Mouse (Mus musculus): ENCODE results near the gene Epha2. TPM values are rescaled to one million over a fixed set of nuclear protein-coding genes. Genes with fewer than 3 reads are reported as not detected.

The Epha2 gene
- polyA plus RNA-seq, 1 experiment from 2014 or later: 3.1 TPM

- no peak for ATAC-seq (replicated peaks; ENCODE audit: insufficient number of reproducible peaks, low FRiP score, low TSS enrichment)
- H3K36me3 ChIP-seq (ENCODE audit: control insufficient read depth, insufficient read depth, low read length): no peaks in the 10 kb centered on the region
- H3K9ac ChIP-seq (ENCODE audit: low read depth, low read length): no peak overlapping the region
- H3K4me1 ChIP-seq (ENCODE audit: control insufficient read depth, insufficient read depth, low read length): peaks cover 28% of the 10 kb centered on the region
- WGBS (ENCODE audit: insufficient replicate concordance): 53% methylated on average over 3 of the region's 3 CpGs
- no peak overlapping the region for H3K27ac ChIP-seq (ENCODE audit: low read depth, low read length)
- H3K9me3 ChIP-seq (replicated peaks; ENCODE audit: control insufficient read depth, low read length): no peaks in the 10 kb centered on the region
- H3K4me3 ChIP-seq (ENCODE audit: low read depth, low read length): no peak overlapping the region
- peaks cover 8% of the 10 kb centered on the region; the same call in 1 of the 2 replicates for H3K27me3 ChIP-seq (ENCODE audit: control insufficient read depth, insufficient read depth, low read length)
- no peak overlapping the region for H3K4me2 ChIP-seq
Measured at GRCm38 (mm10) chr4:141282087-141282486, 19.0 kb upstream of the Epha2 start.

GRCm38 (mm10) chr4:141282623-141283022 is 18.4 kb upstream of the Epha2 start:
- H3K4me1 ChIP-seq (ENCODE audit: control insufficient read depth, insufficient read depth, low read length): peaks cover 33% of the 10 kb centered on the region
- whole genome bisulfite sequencing (ENCODE audit: insufficient replicate concordance): 69% methylated on average over 5 of the region's 5 CpGs
- no peak overlapping the region for H3K4me2 ChIP-seq
- H3K9me3 ChIP-seq (replicated peaks; ENCODE audit: control insufficient read depth, low read length): no peaks in the 10 kb centered on the region
- H3K27ac ChIP-seq (ENCODE audit: low read depth, low read length): no peak overlapping the region
- H3K36me3 ChIP-seq (ENCODE audit: control insufficient read depth, insufficient read depth, low read length): no peaks in the 10 kb centered on the region
- no peak overlapping the region for H3K9ac ChIP-seq (ENCODE audit: low read depth, low read length)
- no peak overlapping the region for H3K4me3 ChIP-seq (ENCODE audit: low read depth, low read length)
- H3K27me3 ChIP-seq (ENCODE audit: control insufficient read depth, insufficient read depth, low read length): peaks cover 11% of the 10 kb centered on the region; the same call in 1 of the 2 replicates
- no peak for ATAC-seq (replicated peaks; ENCODE audit: insufficient number of reproducible peaks, low FRiP score, low TSS enrichment)

- 0 out of 2 replicates have a peak overlapping the region, but pooled peaks have one; percentile 39 for H3K9ac ChIP-seq (ENCODE audit: low read depth, low read length)
- WGBS (ENCODE audit: insufficient replicate concordance): 63% methylated on average over 12 of the region's 12 CpGs
- H3K4me2 ChIP-seq: no peak overlapping the region
- no peaks in the 10 kb centered on the region for H3K36me3 ChIP-seq (ENCODE audit: control insufficient read depth, insufficient read depth, low read length)
- no peaks in the 10 kb centered on the region for H3K9me3 ChIP-seq (replicated peaks; ENCODE audit: control insufficient read depth, low read length)
- H3K4me3 ChIP-seq (ENCODE audit: low read depth, low read length): no peak overlapping the region
- no peak for ATAC-seq (replicated peaks; ENCODE audit: insufficient number of reproducible peaks, low FRiP score, low TSS enrichment)
- H3K27me3 ChIP-seq (ENCODE audit: control insufficient read depth, insufficient read depth, low read length): peaks cover 14% of the 10 kb centered on the region; the same call in 1 of the 2 replicates
- H3K27ac ChIP-seq (ENCODE audit: low read depth, low read length): no peak overlapping the region
- peaks cover 35% of the 10 kb centered on the region for H3K4me1 ChIP-seq (ENCODE audit: control insufficient read depth, insufficient read depth, low read length)
Measured at GRCm38 (mm10) chr4:141283176-141283878, 17.7 kb upstream of the Epha2 start.

DNA sequence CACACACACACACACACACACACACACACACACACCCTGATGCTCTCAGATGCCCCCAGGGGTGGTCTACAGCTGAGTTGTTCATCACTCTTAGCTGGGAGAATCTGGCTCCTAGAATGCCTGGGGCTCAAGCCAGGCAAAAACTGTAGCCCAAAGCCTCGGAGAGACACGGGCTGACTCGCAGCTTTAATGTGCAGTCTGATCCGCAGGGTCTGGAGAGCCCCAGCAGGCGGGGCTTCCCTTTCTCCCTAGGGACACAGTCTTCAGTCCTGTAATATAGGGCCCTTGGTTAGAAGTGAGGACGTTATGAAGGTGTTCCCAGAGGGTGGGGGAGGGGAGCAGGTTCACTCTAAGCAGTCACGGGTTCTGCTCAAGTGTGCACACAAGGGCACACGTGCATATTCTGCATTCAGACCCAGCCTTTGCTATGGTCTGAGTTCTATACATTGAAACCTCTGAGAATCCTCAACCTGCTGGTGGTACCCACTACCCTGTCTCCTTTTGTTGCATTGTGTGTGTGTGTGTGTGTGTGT is 17.1 kb upstream of the Epha2 start:
- Histone ChIP-seq H3K4me3 (ENCODE audit: low read depth, low read length) (no peak overlapping the region), H3K4me2 (no peak overlapping the region), H3K27me3 (ENCODE audit: control insufficient read depth, insufficient read depth, low read length) (peaks cover 16% of the 10 kb centered on the region; the same call in 1 of the 2 replicates), H3K4me1 (ENCODE audit: control insufficient read depth, insufficient read depth, low read length) (peaks cover 34% of the 10 kb centered on the region), H3K27ac (ENCODE audit: low read depth, low read length) (no peak overlapping the region), H3K9ac (ENCODE audit: low read depth, low read length) (0 out of 2 replicates have a peak overlapping the region, but pooled peaks have one; percentile 39), H3K9me3 (replicated peaks; ENCODE audit: control insufficient read depth, low read length) (no peaks in the 10 kb centered on the region), H3K36me3 (ENCODE audit: control insufficient read depth, insufficient read depth, low read length) (no peaks in the 10 kb centered on the region)
- WGBS (ENCODE audit: insufficient replicate concordance): 26% methylated on average over 8 of the region's 8 CpGs
- ATAC-seq (replicated peaks; ENCODE audit: insufficient number of reproducible peaks, low FRiP score, low TSS enrichment): no peak

- H3K27me3 ChIP-seq (ENCODE audit: control insufficient read depth, insufficient read depth, low read length): peaks cover 16% of the 10 kb centered on the region; the same call in 1 of the 2 replicates
- no peak overlapping the region for H3K4me3 ChIP-seq (ENCODE audit: low read depth, low read length)
- WGBS (ENCODE audit: insufficient replicate concordance): 70% methylated on average over 3 of the region's 3 CpGs
- H3K36me3 ChIP-seq (ENCODE audit: control insufficient read depth, insufficient read depth, low read length): no peaks in the 10 kb centered on the region
- no peak overlapping the region for H3K27ac ChIP-seq (ENCODE audit: low read depth, low read length)
- H3K4me1 ChIP-seq (ENCODE audit: control insufficient read depth, insufficient read depth, low read length): peaks cover 34% of the 10 kb centered on the region
- H3K9me3 ChIP-seq (replicated peaks; ENCODE audit: control insufficient read depth, low read length): no peaks in the 10 kb centered on the region
- H3K9ac ChIP-seq (ENCODE audit: low read depth, low read length): no peak overlapping the region
- ATAC-seq (replicated peaks; ENCODE audit: insufficient number of reproducible peaks, low FRiP score, low TSS enrichment): no peak
- no peak overlapping the region for H3K4me2 ChIP-seq
Measured at GRCm38 (mm10) chr4:141284486-141284885, 16.6 kb upstream of the Epha2 start.

- Histone ChIP-seq H3K4me3 (ENCODE audit: low read depth, low read length) (no peak overlapping the region), H3K4me2 (no peak overlapping the region), H3K27me3 (ENCODE audit: control insufficient read depth, insufficient read depth, low read length) (peaks cover 16% of the 10 kb centered on the region; the same call in 1 of the 2 replicates), H3K9me3 (replicated peaks; ENCODE audit: control insufficient read depth, low read length) (no peaks in the 10 kb centered on the region), H3K36me3 (ENCODE audit: control insufficient read depth, insufficient read depth, low read length) (no peaks in the 10 kb centered on the region), H3K9ac (ENCODE audit: low read depth, low read length) (no peak overlapping the region), H3K4me1 (ENCODE audit: control insufficient read depth, insufficient read depth, low read length) (peaks cover 34% of the 10 kb centered on the region), H3K27ac (ENCODE audit: low read depth, low read length) (no peak overlapping the region)
- WGBS (ENCODE audit: insufficient replicate concordance): 29% methylated on average over 8 of the region's 8 CpGs
- ATAC-seq (replicated peaks; ENCODE audit: insufficient number of reproducible peaks, low FRiP score, low TSS enrichment): no peak
Measured at GRCm38 (mm10) chr4:141285128-141285527, 15.9 kb upstream of the Epha2 start.

- peak overlapping the region; percentile 57 for H3K4me2 ChIP-seq
- no peaks in the 10 kb centered on the region for H3K36me3 ChIP-seq (ENCODE audit: control insufficient read depth, insufficient read depth, low read length)
- H3K27ac ChIP-seq (ENCODE audit: low read depth, low read length): no peak overlapping the region
- no peak for ATAC-seq (replicated peaks; ENCODE audit: insufficient number of reproducible peaks, low FRiP score, low TSS enrichment)
- peaks cover 34% of the 10 kb centered on the region for H3K4me1 ChIP-seq (ENCODE audit: control insufficient read depth, insufficient read depth, low read length)
- H3K4me3 ChIP-seq (ENCODE audit: low read depth, low read length): peak overlapping the region; percentile 10; the same call in 1 of the 2 replicates
- 10% methylated on average over 20 of the region's 20 CpGs for WGBS (ENCODE audit: insufficient replicate concordance)
- H3K9me3 ChIP-seq (replicated peaks; ENCODE audit: control insufficient read depth, low read length): no peaks in the 10 kb centered on the region
- H3K9ac ChIP-seq (ENCODE audit: low read depth, low read length): peak overlapping the region; percentile 39; the same call in 1 of the 2 replicates
- peaks cover 25% of the 10 kb centered on the region for H3K27me3 ChIP-seq (ENCODE audit: control insufficient read depth, insufficient read depth, low read length)
Measured at GRCm38 (mm10) chr4:141286860-141287517, 14.1 kb upstream of the Epha2 start.

DNA sequence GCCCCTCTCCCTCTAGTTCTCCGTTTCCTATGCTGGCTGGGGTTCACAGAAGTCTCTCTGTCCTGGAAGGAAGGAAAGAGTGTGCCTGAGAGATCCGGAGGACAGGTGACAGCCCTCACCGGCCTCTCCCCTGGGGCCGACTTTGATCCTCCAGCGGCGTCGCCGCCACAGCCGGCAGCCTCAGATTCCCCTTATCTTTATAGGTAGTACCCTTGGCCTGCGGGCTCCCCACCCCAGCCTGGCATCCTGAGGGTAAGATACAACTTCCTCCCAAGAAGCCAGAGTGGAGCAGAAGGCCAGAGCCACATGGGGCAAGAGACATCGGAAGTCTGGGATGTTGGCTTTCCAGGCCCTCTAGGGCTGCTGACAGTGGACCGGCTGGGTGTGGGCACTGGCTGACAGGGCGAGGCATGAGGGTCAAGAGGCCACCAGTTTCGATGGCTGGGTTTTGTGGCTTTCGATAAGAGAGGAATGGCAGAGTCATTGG is 13.5 kb upstream of the Epha2 start:
- H3K36me3 ChIP-seq (ENCODE audit: control insufficient read depth, insufficient read depth, low read length): no peaks in the 10 kb centered on the region
- no peak overlapping the region for H3K27ac ChIP-seq (ENCODE audit: low read depth, low read length)
- H3K27me3 ChIP-seq (ENCODE audit: control insufficient read depth, insufficient read depth, low read length): peaks cover 31% of the 10 kb centered on the region
- H3K4me2 ChIP-seq: peak overlapping the region; percentile 57
- WGBS (ENCODE audit: insufficient replicate concordance): 3% methylated on average over 15 of the region's 15 CpGs
- H3K4me1 ChIP-seq (ENCODE audit: control insufficient read depth, insufficient read depth, low read length): peaks cover 33% of the 10 kb centered on the region
- no peaks in the 10 kb centered on the region for H3K9me3 ChIP-seq (replicated peaks; ENCODE audit: control insufficient read depth, low read length)
- H3K9ac ChIP-seq (ENCODE audit: low read depth, low read length): peak overlapping the region; percentile 39; the same call in 1 of the 2 replicates
- no peak for ATAC-seq (replicated peaks; ENCODE audit: insufficient number of reproducible peaks, low FRiP score, low TSS enrichment)
- H3K4me3 ChIP-seq (ENCODE audit: low read depth, low read length): peak overlapping the region; percentile 10; the same call in 1 of the 2 replicates
